Mouse (Mus musculus): Measurements from ENCODE around the gene Sucnr1. TPM values are rescaled to one million over a fixed set of nuclear protein-coding genes. Genes with fewer than 3 reads are reported as not detected.

Sucnr1 gene
- polyA plus RNA-seq, 1 experiment, result not detected

GRCm38 (mm10) chr3:60082746-60083145, 1.1 kb downstream of the Sucnr1 start:
- no peaks in the 10 kb centered on the region for H3K36me3 ChIP-seq (ENCODE audit: control insufficient read depth, insufficient read depth)
- no peak overlapping the region for H3K4me2 ChIP-seq (ENCODE audit: low read depth)
- TF ChIP-seq POLR2AphosphoS2 (IDR thresholded peaks at IDR 0.05; ENCODE audit: insufficient read length, low read depth), result no peak
- TF ChIP-seq TCF12 (IDR thresholded peaks at IDR 0.05; ENCODE audit: insufficient read depth, poor library complexity, severe bottlenecking), result no peak
- no peak for TF ChIP-seq SRF (IDR thresholded peaks at IDR 0.05; ENCODE audit: control insufficient read depth, insufficient read length, low read depth)
- TF ChIP-seq POLR2A (IDR thresholded peaks at IDR 0.05; ENCODE audit: insufficient read length, low read depth), result no peak
- no peak for TF ChIP-seq CEBPB (IDR thresholded peaks at IDR 0.05; ENCODE audit: insufficient read depth, poor library complexity, severe bottlenecking)
- no peak for TF ChIP-seq MYOD1 (IDR thresholded peaks at IDR 0.05; ENCODE audit: control insufficient read depth in 1 of 3, insufficient read length in 2 of 3, low read depth in 2 of 3)
- TF ChIP-seq MAX (IDR thresholded peaks at IDR 0.05; ENCODE audit: low read depth), result no peak
- no peak for TF ChIP-seq E2F4 (IDR thresholded peaks at IDR 0.05; ENCODE audit: insufficient read depth)
- no peaks in the 10 kb centered on the region for H3K27me3 ChIP-seq (ENCODE audit: control insufficient read depth, insufficient read depth, insufficient read length)
- H3ac ChIP-seq (ENCODE audit: control insufficient read depth, insufficient read length), result no peak overlapping the region
- no peak overlapping the region for H3K4me3 ChIP-seq
- no peaks in the 10 kb centered on the region for H3K79me2 ChIP-seq (ENCODE audit: control insufficient read depth, insufficient read depth)

GRCm38 (mm10) chr3:60085729-60086128, 4.1 kb downstream of the Sucnr1 start:
- Histone ChIP-seq H3ac (ENCODE audit: control insufficient read depth, insufficient read length) (no peak overlapping the region), H3K4me2 (ENCODE audit: low read depth) (no peak overlapping the region), H3K27me3 (ENCODE audit: control insufficient read depth, insufficient read depth, insufficient read length) (no peaks in the 10 kb centered on the region), H3K79me2 (ENCODE audit: control insufficient read depth, insufficient read depth) (no peaks in the 10 kb centered on the region), H3K4me3 (no peak overlapping the region), H3K36me3 (ENCODE audit: control insufficient read depth, insufficient read depth) (no peaks in the 10 kb centered on the region)
- no peak for TF ChIP-seq TCF3 (IDR thresholded peaks at IDR 0.05; ENCODE audit: insufficient read length, low read depth)
- no peak for TF ChIP-seq SRF (IDR thresholded peaks at IDR 0.05; ENCODE audit: control insufficient read depth, insufficient read length, low read depth)
- TF ChIP-seq USF1 (IDR thresholded peaks at IDR 0.05; ENCODE audit: low read depth), result no peak
- TF ChIP-seq MYOD1 (IDR thresholded peaks at IDR 0.05; ENCODE audit: control insufficient read depth in 1 of 3, insufficient read length in 2 of 3, low read depth in 2 of 3), result no peak
- no peak for TF ChIP-seq MYOG (IDR thresholded peaks at IDR 0.05; ENCODE audit: control insufficient read depth in 1 of 3, insufficient read depth in 1 of 3, insufficient read length in 2 of 3, low read depth in 2 of 3)
- no peak for TF ChIP-seq MAX (IDR thresholded peaks at IDR 0.05; ENCODE audit: low read depth)
- no peak for TF ChIP-seq CEBPB (IDR thresholded peaks at IDR 0.05; ENCODE audit: insufficient read depth, poor library complexity, severe bottlenecking)
- no peak for TF ChIP-seq E2F4 (IDR thresholded peaks at IDR 0.05; ENCODE audit: insufficient read depth)
- no peak for TF ChIP-seq REST (IDR thresholded peaks at IDR 0.05; ENCODE audit: insufficient read depth, insufficient read length)

GRCm38 (mm10) chr3:60091321-60091720, 9.7 kb downstream of the Sucnr1 start:
- Histone ChIP-seq H3K4me3 (no peak overlapping the region), H3K79me2 (ENCODE audit: control insufficient read depth, insufficient read depth) (no peaks in the 10 kb centered on the region), H3K27me3 (ENCODE audit: control insufficient read depth, insufficient read depth, insufficient read length) (no peaks in the 10 kb centered on the region), H3K36me3 (ENCODE audit: control insufficient read depth, insufficient read depth) (no peaks in the 10 kb centered on the region), H3K4me2 (ENCODE audit: low read depth) (no peak overlapping the region), H3ac (ENCODE audit: control insufficient read depth, insufficient read length) (no peak overlapping the region)
- TF ChIP-seq POLR2A (IDR thresholded peaks at IDR 0.05; ENCODE audit: insufficient read length, low read depth) (no peak), E2F4 (IDR thresholded peaks at IDR 0.05; ENCODE audit: insufficient read depth) (no peak), POLR2AphosphoS2 (IDR thresholded peaks at IDR 0.05; ENCODE audit: insufficient read length, low read depth) (no peak), USF1 (IDR thresholded peaks at IDR 0.05; ENCODE audit: low read depth) (no peak), TCF3 (IDR thresholded peaks at IDR 0.05; ENCODE audit: insufficient read length, low read depth) (no peak), MAX (IDR thresholded peaks at IDR 0.05; ENCODE audit: low read depth) (no peak), MYOG (IDR thresholded peaks at IDR 0.05; ENCODE audit: control insufficient read depth in 1 of 3, insufficient read depth in 1 of 3, insufficient read length in 2 of 3, low read depth in 2 of 3) (no peak), TCF12 (IDR thresholded peaks at IDR 0.05; ENCODE audit: insufficient read depth, poor library complexity, severe bottlenecking) (no peak), MYOD1 (IDR thresholded peaks at IDR 0.05; ENCODE audit: control insufficient read depth in 1 of 3, insufficient read length in 2 of 3, low read depth in 2 of 3) (no peak), CEBPB (IDR thresholded peaks at IDR 0.05; ENCODE audit: insufficient read depth, poor library complexity, severe bottlenecking) (no peak), REST (IDR thresholded peaks at IDR 0.05; ENCODE audit: insufficient read depth, insufficient read length) (no peak), SRF (IDR thresholded peaks at IDR 0.05; ENCODE audit: control insufficient read depth, insufficient read length, low read depth) (no peak)

- Histone ChIP-seq H3K4me2 (ENCODE audit: low read depth) (no peak overlapping the region), H3K27me3 (ENCODE audit: control insufficient read depth, insufficient read depth, insufficient read length) (no peaks in the 10 kb centered on the region), H3K36me3 (ENCODE audit: control insufficient read depth, insufficient read depth) (no peaks in the 10 kb centered on the region), H3ac (ENCODE audit: control insufficient read depth, insufficient read length) (no peak overlapping the region), H3K4me3 (no peak overlapping the region), H3K79me2 (ENCODE audit: control insufficient read depth, insufficient read depth) (no peaks in the 10 kb centered on the region)
- TF ChIP-seq E2F4 (IDR thresholded peaks at IDR 0.05; ENCODE audit: insufficient read depth) (no peak), MYOD1 (IDR thresholded peaks at IDR 0.05; ENCODE audit: control insufficient read depth in 1 of 3, insufficient read length in 2 of 3, low read depth in 2 of 3) (no peak), MAX (IDR thresholded peaks at IDR 0.05; ENCODE audit: low read depth) (no peak), CEBPB (IDR thresholded peaks at IDR 0.05; ENCODE audit: insufficient read depth, poor library complexity, severe bottlenecking) (no peak), REST (IDR thresholded peaks at IDR 0.05; ENCODE audit: insufficient read depth, insufficient read length) (no peak), TCF3 (IDR thresholded peaks at IDR 0.05; ENCODE audit: insufficient read length, low read depth) (no peak), POLR2A (IDR thresholded peaks at IDR 0.05; ENCODE audit: insufficient read length, low read depth) (no peak), USF1 (IDR thresholded peaks at IDR 0.05; ENCODE audit: low read depth) (no peak)
These were observed 12.9 kb downstream of the Sucnr1 start for GRCm38 (mm10) chr3:60094386-60095156.

- no peak overlapping the region for H3ac ChIP-seq (ENCODE audit: control insufficient read depth, insufficient read length)
- H3K79me2 ChIP-seq (ENCODE audit: control insufficient read depth, insufficient read depth), result no peaks in the 10 kb centered on the region
- no peaks in the 10 kb centered on the region for H3K27me3 ChIP-seq (ENCODE audit: control insufficient read depth, insufficient read depth, insufficient read length)
- H3K4me3 ChIP-seq, result no peak overlapping the region
- no peaks in the 10 kb centered on the region for H3K36me3 ChIP-seq (ENCODE audit: control insufficient read depth, insufficient read depth)
- TF ChIP-seq TCF12 (IDR thresholded peaks at IDR 0.05; ENCODE audit: insufficient read depth, poor library complexity, severe bottlenecking), result no peak
- TF ChIP-seq POLR2A (IDR thresholded peaks at IDR 0.05; ENCODE audit: insufficient read length, low read depth), result no peak
- TF ChIP-seq MAX (IDR thresholded peaks at IDR 0.05; ENCODE audit: low read depth), result no peak
- TF ChIP-seq E2F4 (IDR thresholded peaks at IDR 0.05; ENCODE audit: insufficient read depth), result no peak
- no peak for TF ChIP-seq TCF3 (IDR thresholded peaks at IDR 0.05; ENCODE audit: insufficient read length, low read depth)
- TF ChIP-seq MYOG (IDR thresholded peaks at IDR 0.05; ENCODE audit: control insufficient read depth in 1 of 3, insufficient read depth in 1 of 3, insufficient read length in 2 of 3, low read depth in 2 of 3), result no peak
- TF ChIP-seq SRF (IDR thresholded peaks at IDR 0.05; ENCODE audit: control insufficient read depth, insufficient read length, low read depth), result no peak
- no peak for TF ChIP-seq USF1 (IDR thresholded peaks at IDR 0.05; ENCODE audit: low read depth)
- no peak for TF ChIP-seq REST (IDR thresholded peaks at IDR 0.05; ENCODE audit: insufficient read depth, insufficient read length)
- no peak for TF ChIP-seq CEBPB (IDR thresholded peaks at IDR 0.05; ENCODE audit: insufficient read depth, poor library complexity, severe bottlenecking)
- H3K4me2 ChIP-seq (ENCODE audit: low read depth), result no peak overlapping the region
These were observed 15.3 kb downstream of the Sucnr1 start for GRCm38 (mm10) chr3:60096941-60097340.

Data from myocyte (in vitro differentiated cells).